Mouse (Mus musculus): ENCODE results near the gene Plekhg5. TPM values are rescaled to one million over a fixed set of nuclear protein-coding genes. Genes with fewer than 3 reads are reported as not detected.

The Plekhg5 gene
- total RNA-seq, 2 experiments from 2014 or later: 21.2 to 25.7 TPM

Other genes starting within 250 kb of the Plekhg5 start
- 100 to 1,000 TPM; 198 to 204 TPM for gene Camta1, start 210.6 kb upstream of the Plekhg5 start, total RNA-seq (2021)
- gene Dnajc11, start 138.8 kb upstream of the Plekhg5 start, total RNA-seq (2021): 10 to 100 TPM; 74.9 to 79.2 TPM
- gene Thap3, start 83.5 kb upstream of the Plekhg5 start, total RNA-seq (2021): 10 to 100 TPM; 29.2 to 33.0 TPM
- gene Phf13, start 76.2 kb upstream of the Plekhg5 start, total RNA-seq (2021): 10 to 100 TPM; 20.6 to 21.2 TPM
- 1 to 10 TPM; 6.6 to 7.1 TPM for gene Klhl21, start 63.7 kb upstream of the Plekhg5 start, total RNA-seq (2021)
- gene Zbtb48, start 44.8 kb upstream of the Plekhg5 start, total RNA-seq (2021): 10 to 100 TPM; 17.4 to 17.6 TPM
- gene Tas1r1, start 33.9 kb upstream of the Plekhg5 start, total RNA-seq (2021): under 1 TPM; 0.56 to 0.83 TPM
- 10 to 100 TPM; 32.0 to 33.1 TPM for gene Nol9, start 33.2 kb upstream of the Plekhg5 start, total RNA-seq (2021)
- gene Tnfrsf25, start 43.4 kb downstream of the Plekhg5 start, total RNA-seq (2021): 1 to 10 TPM; 2.3 to 2.6 TPM
- gene Espn, start 79.9 kb downstream of the Plekhg5 start, total RNA-seq (2021): under 1 TPM in 1 of 2 experiments, not detected in 1; 0.46 TPM
- gene Hes2, start 86.4 kb downstream of the Plekhg5 start, total RNA-seq (2021): not detected
- gene Acot7, start 105.6 kb downstream of the Plekhg5 start, total RNA-seq (2021): 100 to 1,000 TPM; 349 to 380 TPM
- gene Gpr153, start 201.7 kb downstream of the Plekhg5 start, total RNA-seq (2021): 10 to 100 TPM; 28.6 to 31.1 TPM
- gene Hes3, start 219.2 kb downstream of the Plekhg5 start, total RNA-seq (2021): under 1 TPM in 1 of 2 experiments, not detected in 1; 0.20 TPM
- 10 to 100 TPM; 22.8 to 23.4 TPM for gene Icmt, start 224.7 kb downstream of the Plekhg5 start, total RNA-seq (2021)
- 1 to 10 TPM; 3.0 to 3.8 TPM for gene Rnf207, start 246.5 kb downstream of the Plekhg5 start, total RNA-seq (2021)